11 mouse cellular contexts compared by ENCODE assay signal in the genomic region with DNA sequence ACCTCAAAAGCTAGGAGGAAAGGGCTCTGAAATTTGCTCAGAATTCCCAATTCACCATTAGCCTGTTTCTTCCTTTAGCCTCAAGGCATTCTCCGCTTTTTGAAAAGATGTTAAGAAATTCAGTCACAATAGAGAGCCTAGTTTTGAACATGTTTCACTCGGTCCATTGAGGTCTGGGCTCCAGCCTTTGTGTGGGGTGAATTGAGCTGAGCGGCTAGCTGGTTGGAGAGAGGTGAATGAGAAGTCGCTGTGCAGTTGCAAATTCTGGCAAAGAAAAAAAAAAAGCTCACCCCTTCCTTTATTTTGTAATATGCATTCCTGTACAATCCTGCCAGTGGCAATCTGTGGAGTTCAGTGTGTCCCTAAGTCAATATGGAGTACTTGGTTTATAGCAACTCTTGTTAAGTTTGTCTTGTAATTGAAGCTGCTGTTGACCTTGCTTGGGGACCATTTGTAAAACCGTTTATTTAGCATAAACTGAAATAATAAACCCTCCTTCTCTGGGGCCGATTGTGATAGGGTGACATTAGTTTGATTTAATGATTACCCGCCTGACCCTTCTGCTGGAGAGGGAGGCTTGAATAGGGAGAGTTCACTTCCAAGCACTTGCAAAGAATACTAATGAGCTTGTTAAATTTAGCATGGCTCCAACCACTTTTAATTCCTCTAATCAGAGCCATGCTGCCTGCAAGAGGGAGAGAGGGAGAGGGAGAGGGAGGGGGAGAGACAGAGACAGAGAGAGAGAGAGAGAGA.
DNase-seq lines count a peak whose midpoint lies in the region; ATAC-seq and TF ChIP-seq lines count a peak whose summit lies in the region.
"Had no signal": no experiment of that assay in that cellular context is flagged by ENCODE, and none has a peak within 500 bp of the region (broad histone marks: within the 10 kb centered on the region; RNA-seq: fewer than 3 reads in every experiment).

No protein-coding gene starts in this region.

- intact Hi-C loops in gastrocnemius, postnatal 36 days (cut with DNase I) = no loop called here
- intact Hi-C loops in gastrocnemius, postnatal 14 days (cut with DNase I; ENCODE audit: low total_unique reads) = no loop called here

- H3K9me3 ChIP-seq in lung, embryonic 16.5 days (ENCODE audit: control insufficient read depth, low read length) = no peaks in the 10 kb centered on the region
- H3K9me3 ChIP-seq in forebrain, embryonic 11.5 days (ENCODE audit: control insufficient read depth, low read length) = no peaks in the 10 kb centered on the region
- no peaks in the 10 kb centered on the region for H3K9me3 ChIP-seq in limb, embryonic 10.5 days (replicated peaks)
- H3K9me3 ChIP-seq in neural tube, embryonic 13.5 days = no peaks in the 10 kb centered on the region

- no peak for TF ChIP-seq CTCF in lung, adult 2 months (IDR thresholded peaks at IDR 0.05; ENCODE audit: insufficient read depth, low read length)

- no peak overlapping the region for H3K4me2 ChIP-seq in lung, embryonic 16.5 days (ENCODE audit: low read depth, low read length)
- H3K4me2 ChIP-seq in forebrain, embryonic 11.5 days (ENCODE audit: low read depth, low read length, severe bottlenecking) = peak overlapping the region; percentile 39; the same call in 1 of the 2 replicates
- H3K4me2 ChIP-seq in neural tube, embryonic 13.5 days = no peak overlapping the region

- no peaks in the 10 kb centered on the region for H3K36me3 ChIP-seq in lung, embryonic 16.5 days (ENCODE audit: control insufficient read depth, insufficient read depth, low read length)
- H3K36me3 ChIP-seq in forebrain, embryonic 11.5 days (ENCODE audit: control insufficient read depth, insufficient read depth, low read length) = no peaks in the 10 kb centered on the region
- H3K36me3 ChIP-seq in limb, embryonic 10.5 days = 0 out of 2 replicates have a peak, but pooled peaks cover 5% of the 10 kb centered on the region
- no peaks in the 10 kb centered on the region for H3K36me3 ChIP-seq in neural tube, embryonic 13.5 days

- peaks cover 39% of the 10 kb centered on the region for H3K4me1 ChIP-seq in lung, embryonic 16.5 days (replicated peaks; ENCODE audit: control insufficient read depth, insufficient read depth, low read length)
- H3K4me1 ChIP-seq in lung, adult 2 months (ENCODE audit: control insufficient read depth, insufficient read depth, low read length) = peaks cover 3% of the 10 kb centered on the region; the same call in 1 of the 2 replicates
- peaks cover 55% of the 10 kb centered on the region for H3K4me1 ChIP-seq in forebrain, embryonic 11.5 days (replicated peaks; ENCODE audit: control insufficient read depth, insufficient read depth, low read length)
- H3K4me1 ChIP-seq in limb, embryonic 10.5 days = peaks cover 92% of the 10 kb centered on the region
- peaks cover 61% of the 10 kb centered on the region for H3K4me1 ChIP-seq in neural tube, embryonic 13.5 days (replicated peaks)

- H3K27me3 ChIP-seq in lung, embryonic 16.5 days (ENCODE audit: control insufficient read depth, insufficient read depth, low read depth, low read length) = no peaks in the 10 kb centered on the region
- no peaks in the 10 kb centered on the region for H3K27me3 ChIP-seq in forebrain, embryonic 11.5 days (ENCODE audit: control insufficient read depth, insufficient read depth, low read length)
- no peaks in the 10 kb centered on the region for H3K27me3 ChIP-seq in limb, embryonic 10.5 days (ENCODE audit: low read depth, poor library complexity, severe bottlenecking)
- H3K27me3 ChIP-seq in neural tube, embryonic 13.5 days = no peaks in the 10 kb centered on the region

- DNase-seq in lung, adult 2 months = no peak
- DNase-seq in forebrain, embryonic 11.5 days (ENCODE audit: low spot score) = peak; percentile 81
- DNase-seq in limb, embryonic 10.5 days (ENCODE audit: low spot score) = no peak
- DNase-seq in gastrocnemius, postnatal 36 days = no peak
- no peak for DNase-seq in cerebellum, postnatal 14 days
- no peak for DNase-seq in gastrocnemius, postnatal 14 days
- DNase-seq: thymus, adult 18-20 months had no signal

- peak; percentile 34; the same call in 1 of the 2 replicates for ATAC-seq in lung, embryonic 16.5 days (ENCODE audit: low read depth)
- ATAC-seq in forebrain, embryonic 11.5 days (replicated peaks; ENCODE audit: low FRiP score) = peak; percentile 87
- ATAC-seq in neural tube, embryonic 13.5 days (ENCODE audit: low read depth) = peak; percentile 86
- ATAC-seq: inflammation-experienced regulatory T-cells, adult 6 months had no signal

- 38% methylated on average over 7 of the region's 7 CpGs for WGBS in lung, embryonic 16.5 days
- WGBS in lung, adult 2 months = 61% methylated on average over 7 of the region's 7 CpGs
- 5% methylated on average over 7 of the region's 7 CpGs for WGBS in forebrain, embryonic 11.5 days
- 26% methylated on average over 7 of the region's 7 CpGs for WGBS in limb, embryonic 10.5 days
- 8% methylated on average over 7 of the region's 7 CpGs for WGBS in neural tube, embryonic 13.5 days

- no peak for TF ChIP-seq POLR2A in lung, adult 2 months (IDR thresholded peaks at IDR 0.05; ENCODE audit: borderline replicate concordance, extremely low read depth, low read depth, low read length)

- H3K4me3 ChIP-seq in lung, embryonic 16.5 days (ENCODE audit: low read length) = no peak overlapping the region
- no peak overlapping the region for H3K4me3 ChIP-seq in lung, adult 2 months (replicated peaks; ENCODE audit: extremely low read depth, low read depth, low read length)
- H3K4me3 ChIP-seq in forebrain, embryonic 11.5 days (ENCODE audit: low read depth, low read length) = no peak overlapping the region
- H3K4me3 ChIP-seq in limb, embryonic 10.5 days = no peak overlapping the region; the same call in 1 of the 2 replicates
- H3K4me3 ChIP-seq in neural tube, embryonic 13.5 days = no peak overlapping the region

- peak overlapping the region; percentile 40; the same call in 1 of the 2 replicates for H3K27ac ChIP-seq in lung, embryonic 16.5 days (ENCODE audit: low read length)
- H3K27ac ChIP-seq in forebrain, embryonic 11.5 days (ENCODE audit: low read depth, low read length) = peak overlapping the region; percentile 93
- H3K27ac ChIP-seq in limb, embryonic 10.5 days = peak overlapping the region; percentile 62
- H3K27ac ChIP-seq in neural tube, embryonic 13.5 days (replicated peaks) = peak overlapping the region; percentile 10; the same call in 1 of the 2 replicates
- H3K27ac ChIP-seq: liver, embryonic 14.5 days had no signal

- no peak overlapping the region for H3K9ac ChIP-seq in lung, embryonic 16.5 days (ENCODE audit: low read length)
- H3K9ac ChIP-seq in forebrain, embryonic 11.5 days (ENCODE audit: low read length) = no peak overlapping the region
- H3K9ac ChIP-seq in neural tube, embryonic 13.5 days = no peak overlapping the region
- H3K9ac ChIP-seq: liver, embryonic 14.5 days had no signal

Comparison
In these comparisons a context has a peak if more than half of its experiments do, and no peak if none do; other contexts are left out.
1. ATAC-seq: peak in every context shown above with its lines; median percentile 87 in forebrain, embryonic 11.5 days; 86 in neural tube, embryonic 13.5 days; 34 in lung, embryonic 16.5 days.
2. H3K27ac ChIP-seq: peak in every context shown above with its lines; median percentile 93 in forebrain, embryonic 11.5 days; 62 in limb, embryonic 10.5 days; 40 in lung, embryonic 16.5 days; 10 in neural tube, embryonic 13.5 days.